Mouse (Mus musculus): ENCODE data around the gene Mdh1b. TPM values are rescaled to one million over a fixed set of nuclear protein-coding genes. Genes with fewer than 3 reads are reported as not detected.

Gene Mdh1b
- total RNA-seq (2021): not detected
- long read RNA-seq, experiment 1: 0 reads
- long read RNA-seq, experiment 2: 0 reads

DNA sequence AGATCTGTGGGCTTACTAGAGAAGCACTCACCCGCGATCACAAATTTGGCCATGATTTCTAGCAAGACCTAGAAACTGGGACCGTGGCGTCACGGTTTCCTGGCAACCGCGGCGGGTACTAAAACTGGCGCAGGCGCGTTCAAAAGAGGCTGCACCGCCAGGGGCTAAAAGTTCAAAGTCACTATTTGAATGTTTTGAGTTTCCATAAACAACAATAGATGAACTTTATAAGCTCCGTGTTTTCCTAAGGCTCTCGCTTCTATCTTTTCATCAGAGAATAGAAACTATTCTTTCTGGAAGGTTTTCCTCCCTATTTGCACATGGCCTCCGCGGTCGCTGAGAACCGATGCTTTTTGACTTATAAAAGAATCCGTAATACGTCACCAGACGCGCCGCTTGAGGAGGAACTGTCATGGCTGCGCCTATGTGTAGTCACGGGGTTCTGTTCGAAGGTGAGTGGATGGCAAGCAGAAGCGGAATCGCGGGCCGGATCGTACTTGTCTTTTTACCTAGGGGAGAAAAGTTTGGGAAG is at the start of gene Mdh1b, which contains the start of gene Fastkd2:
TSS of gene Mdh1b (minus strand) at position 79 of the 532 bp plus-strand sequence.
TSS of gene Fastkd2 (plus strand) at position 375 of the 532 bp plus-strand sequence.
- peak; percentile 78 for DNase-seq

DNA sequence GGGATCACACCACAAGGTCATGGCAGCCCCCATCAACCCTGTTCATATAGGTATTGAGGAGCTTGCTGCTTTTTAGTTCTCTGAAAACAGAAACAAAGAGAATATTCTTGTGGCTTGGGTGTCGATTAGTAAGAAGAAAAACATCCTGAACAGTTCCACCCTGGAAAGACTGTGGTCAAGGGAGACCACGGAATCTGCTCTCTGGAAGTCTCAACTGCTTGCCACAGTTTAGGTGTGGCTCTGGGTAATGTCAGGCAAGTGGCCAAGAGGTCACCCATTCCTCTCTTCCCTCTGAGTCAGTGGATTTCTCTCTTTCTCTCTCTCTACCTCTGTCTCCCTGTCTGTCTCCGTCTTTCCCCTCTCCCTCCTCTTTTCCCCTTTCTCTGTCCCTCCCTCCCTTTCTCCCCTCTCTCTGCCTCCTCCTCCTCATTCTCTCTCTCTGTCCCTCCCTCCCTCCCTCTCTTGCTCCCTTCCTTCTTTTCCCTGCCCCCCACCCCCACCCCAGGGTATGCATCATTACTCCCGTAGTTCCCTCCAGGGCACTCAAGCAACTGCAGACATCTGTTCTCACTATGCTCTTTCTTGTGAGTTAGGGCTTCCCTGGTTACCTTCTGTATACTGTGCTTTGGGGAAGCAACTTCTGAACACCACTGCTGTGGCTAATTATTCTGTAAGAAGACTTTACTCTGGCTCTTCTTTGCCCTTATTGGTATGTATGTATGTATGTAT is 46.9 kb upstream of the Mdh1b start:
- DNase-seq: no peak

DNA sequence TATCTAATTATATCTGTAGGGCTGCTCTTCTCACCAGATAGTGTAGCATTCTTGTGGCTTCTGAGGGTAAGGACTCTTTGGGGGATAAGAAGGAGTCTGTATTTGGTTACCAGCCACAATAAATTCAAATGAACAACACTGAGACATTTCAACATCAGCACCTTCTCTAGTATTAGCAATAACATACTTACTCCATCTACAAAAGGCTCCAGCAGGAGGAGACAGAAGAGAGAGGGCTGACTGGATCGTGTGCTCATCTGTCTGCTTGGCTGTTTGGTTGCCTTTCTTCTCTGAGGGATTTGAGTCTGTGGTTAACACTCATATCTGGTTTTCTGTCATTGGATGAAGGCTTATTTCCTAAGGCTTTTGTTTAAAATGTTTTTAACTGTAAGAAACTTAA is 46.3 kb upstream of the Mdh1b start:
- no peak for DNase-seq

DNA sequence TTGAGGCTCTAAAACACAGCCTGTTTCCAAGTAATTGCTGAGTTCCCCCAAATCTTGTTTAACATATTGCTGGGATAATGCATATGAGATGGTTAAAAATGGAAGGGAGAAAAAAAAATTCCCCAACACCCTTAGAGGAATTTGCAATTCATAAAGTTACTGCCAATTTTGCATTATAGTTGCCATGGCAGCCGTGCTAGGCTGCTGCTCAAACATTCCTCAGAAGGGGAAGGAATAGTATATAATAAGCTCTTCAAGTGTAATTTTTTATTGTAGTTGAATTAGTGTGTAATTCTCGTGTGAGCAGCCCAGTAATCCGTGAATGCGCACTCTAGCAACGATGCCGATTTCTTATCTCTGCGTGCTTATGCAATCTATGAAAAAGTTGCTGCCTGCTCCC is 40.2 kb upstream of the Mdh1b start:
- DNase-seq: no peak

DNA sequence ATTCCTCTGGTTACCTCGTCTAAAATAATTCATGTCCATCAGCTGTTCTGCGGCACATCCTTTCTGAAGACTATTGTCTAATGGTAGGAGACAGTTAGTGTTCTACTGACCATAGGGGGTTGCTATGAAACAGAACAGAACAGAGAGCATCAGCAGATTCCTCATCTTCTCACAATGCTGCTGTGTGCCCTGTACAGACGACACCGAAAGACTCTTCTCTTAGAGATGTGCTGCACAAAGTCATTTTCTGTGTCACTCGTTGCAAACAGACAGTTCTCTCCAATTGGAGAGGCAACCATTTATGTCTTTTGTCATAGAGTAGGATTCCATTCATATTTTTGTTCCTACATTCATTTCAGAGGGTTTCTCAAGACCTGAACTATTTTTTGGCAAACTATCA is 39.0 kb upstream of the Mdh1b start, which contains the start of gene 4933402D24Rik:
TSS of gene 4933402D24Rik (minus strand) at position 101 of the 400 bp plus-strand sequence.
- no peak for DNase-seq

DNA sequence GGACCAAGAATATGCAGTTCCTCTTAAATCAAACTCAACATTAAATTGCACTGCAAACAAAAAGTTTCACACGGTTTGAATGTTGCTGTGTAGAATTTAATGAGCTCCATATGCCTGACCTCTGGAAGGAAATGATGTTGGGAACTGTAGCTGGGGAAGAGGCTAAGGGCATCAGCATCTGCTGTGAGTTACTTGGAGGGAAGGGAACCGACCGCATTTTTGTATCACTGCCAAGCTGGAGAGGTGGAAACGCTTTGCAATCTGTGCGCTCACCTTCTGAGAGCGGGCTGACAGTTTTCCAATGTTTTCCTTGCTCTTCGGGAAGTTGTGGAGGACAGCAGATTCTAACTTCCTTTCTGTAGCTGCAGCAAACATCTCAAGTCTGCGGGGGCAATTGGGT is 38.0 kb upstream of the Mdh1b start:
- DNase-seq: no peak

DNA sequence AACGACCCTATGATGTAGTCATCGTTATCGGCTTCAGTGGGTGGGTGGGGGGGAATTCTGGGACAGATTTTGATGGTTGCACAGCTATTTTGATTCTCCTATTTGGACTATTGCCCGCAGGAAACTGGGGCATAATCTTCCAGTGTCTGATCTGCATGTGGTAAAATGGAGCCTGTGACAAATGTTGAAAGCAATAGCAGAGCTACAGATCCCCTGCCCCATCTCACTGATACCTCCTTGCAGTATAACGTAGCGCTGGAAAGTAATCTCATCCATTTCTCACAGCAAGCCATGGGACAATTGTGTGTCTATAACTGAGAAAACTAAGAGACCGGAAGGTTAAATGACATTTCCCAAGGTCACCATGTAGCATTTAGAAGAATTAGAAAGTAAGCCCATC is 34.3 kb upstream of the Mdh1b start:
- DNase-seq: no peak

DNA sequence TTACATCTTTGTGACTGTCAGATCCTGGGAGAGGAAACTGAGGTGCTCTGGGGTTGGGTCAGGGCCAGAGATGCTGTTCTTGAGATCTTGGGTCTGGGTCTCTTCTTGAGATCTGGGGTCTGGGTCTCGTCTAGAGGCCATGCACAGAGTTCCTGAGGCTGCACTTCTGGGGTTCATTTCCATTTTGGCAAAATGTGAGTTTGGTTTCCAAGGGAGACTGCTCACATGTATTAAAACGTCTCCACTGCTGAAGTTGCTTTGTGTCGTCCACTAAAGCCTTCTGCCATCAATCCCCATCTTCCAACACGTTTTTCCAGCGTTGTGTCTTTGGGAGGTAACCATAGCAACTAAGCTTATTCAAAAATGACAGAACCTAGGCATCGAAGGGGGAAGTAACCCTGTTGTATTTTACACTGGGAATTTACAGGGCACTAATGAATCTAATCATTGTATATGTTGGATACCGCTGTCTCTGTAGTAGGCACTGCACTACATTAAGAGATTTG is 33.8 kb upstream of the Mdh1b start:
- no peak for DNase-seq

DNA sequence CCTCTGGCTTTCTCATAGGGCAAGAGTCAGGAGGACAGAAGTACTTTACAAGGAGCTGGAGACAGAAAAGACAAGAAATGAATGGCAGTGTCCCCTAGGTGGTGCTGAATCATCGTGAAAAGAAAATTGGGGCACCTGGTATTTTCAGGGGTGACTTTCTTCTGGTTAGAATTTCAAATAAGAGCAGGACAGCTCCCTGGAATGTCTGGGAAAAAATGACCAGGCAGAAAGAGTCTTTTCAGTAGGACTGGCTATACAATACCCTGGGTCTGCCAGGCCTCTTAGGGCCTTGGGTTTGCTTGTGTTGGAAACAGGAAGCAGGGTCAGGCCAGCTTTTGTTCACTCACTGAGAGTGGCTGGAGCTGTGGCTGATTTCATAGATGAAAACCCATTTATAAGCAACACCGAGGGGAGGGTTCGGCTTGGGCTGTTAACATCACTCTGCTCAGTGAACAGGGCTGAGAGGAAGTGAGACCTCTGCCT is 33.1 kb upstream of the Mdh1b start:
- DNase-seq: peak; percentile 5

DNA sequence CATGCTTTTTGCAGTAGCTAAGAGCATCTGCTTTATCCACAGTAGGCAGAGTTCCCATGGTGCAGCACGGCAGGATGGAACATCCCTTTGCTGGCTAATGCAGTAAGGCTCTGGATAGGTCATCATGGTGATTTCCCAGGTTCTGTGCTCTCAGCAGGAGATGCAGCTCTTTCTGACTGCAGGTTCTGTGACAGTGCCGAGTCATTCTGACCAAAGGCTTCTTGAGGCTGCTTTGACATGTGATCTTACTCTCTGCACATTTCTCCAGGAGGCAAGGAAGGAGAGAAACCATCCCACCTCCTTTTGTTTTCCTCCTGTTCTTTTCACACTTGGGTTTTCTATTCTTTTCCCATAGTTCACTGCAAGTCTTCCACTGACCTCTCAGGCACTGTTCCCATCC is 25.9 kb upstream of the Mdh1b start:
- no peak for DNase-seq

DNA sequence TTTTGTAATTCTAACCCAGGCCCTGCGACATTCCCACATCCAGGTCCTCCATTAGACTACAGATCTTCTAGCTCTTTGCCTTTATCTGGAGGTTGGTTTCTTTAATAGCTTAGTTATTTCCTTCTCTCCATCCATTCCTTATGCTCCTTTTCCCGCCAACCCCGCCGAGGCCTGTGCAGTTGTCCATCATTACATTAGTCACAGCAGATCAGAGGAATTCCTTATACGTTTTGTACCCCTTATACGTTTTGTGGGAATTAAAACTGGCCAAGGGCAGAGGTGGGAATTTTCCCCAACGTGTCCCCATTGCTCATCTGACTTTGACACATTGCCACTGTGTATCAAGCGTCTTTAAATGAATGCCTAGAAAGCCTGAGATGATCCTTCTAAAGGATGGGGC is 322 bp downstream of the Mdh1b start:
- no peak for DNase-seq

DNA sequence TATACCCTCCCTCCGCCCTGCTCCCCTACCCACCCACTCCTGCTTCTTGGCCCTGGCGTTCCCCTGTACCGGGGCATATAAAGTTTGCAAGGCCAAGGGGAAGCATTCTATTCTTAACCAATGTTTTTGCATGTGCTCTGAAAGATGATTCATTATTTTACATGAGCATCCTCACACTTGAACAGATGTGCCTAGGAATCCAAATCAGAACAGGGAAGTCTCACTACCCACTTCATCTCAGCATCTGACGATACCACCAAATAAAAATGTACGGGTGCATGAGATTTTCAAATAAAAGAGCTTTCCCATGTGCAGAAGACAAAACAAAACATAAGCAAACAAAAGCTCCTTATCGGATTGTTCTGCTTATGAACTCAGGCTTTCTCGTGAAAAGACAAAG is 10.0 kb downstream of the Mdh1b start:
- DNase-seq: no peak

DNA sequence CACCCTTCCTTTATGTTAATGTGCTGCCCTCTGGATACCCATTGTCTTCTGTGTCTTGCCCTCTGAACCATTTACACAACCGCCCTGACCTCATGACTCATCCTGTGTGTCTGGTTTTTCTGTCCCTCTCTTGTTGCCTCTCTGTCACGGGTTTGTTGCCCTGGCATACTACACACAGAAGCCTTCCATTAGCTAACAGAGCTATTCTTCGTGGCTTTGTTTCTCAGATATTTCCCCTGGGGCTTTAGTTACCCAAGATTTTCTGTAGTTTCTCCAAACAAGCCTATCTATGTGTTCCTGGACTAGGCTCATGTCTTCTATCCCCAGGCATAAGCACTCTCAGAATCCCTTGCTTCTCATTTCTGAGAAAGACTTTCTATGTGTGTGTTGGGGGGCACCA is 21.2 kb downstream of the Mdh1b start:
- DNase-seq: no peak

DNA sequence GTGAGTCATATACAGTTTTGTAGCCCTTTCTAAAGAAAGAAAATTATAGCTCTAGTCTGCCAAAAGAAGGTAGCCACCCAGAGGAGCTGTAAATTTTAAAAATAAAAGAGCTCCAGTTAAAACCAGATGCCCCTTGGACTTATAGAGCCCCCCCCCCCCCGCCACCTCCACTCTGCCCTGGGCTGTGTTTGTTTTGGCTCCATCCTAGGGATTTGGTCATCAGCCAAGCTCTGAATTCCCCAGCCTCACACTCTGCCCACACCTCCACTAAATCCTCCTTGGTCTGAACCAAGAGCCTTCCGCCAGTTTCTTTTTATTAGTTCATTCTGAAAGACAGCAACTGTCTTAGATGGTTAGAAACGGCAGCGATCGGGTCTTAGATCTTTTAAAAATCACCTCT is 24.4 kb downstream of the Mdh1b start:
- DNase-seq: no peak

DNA sequence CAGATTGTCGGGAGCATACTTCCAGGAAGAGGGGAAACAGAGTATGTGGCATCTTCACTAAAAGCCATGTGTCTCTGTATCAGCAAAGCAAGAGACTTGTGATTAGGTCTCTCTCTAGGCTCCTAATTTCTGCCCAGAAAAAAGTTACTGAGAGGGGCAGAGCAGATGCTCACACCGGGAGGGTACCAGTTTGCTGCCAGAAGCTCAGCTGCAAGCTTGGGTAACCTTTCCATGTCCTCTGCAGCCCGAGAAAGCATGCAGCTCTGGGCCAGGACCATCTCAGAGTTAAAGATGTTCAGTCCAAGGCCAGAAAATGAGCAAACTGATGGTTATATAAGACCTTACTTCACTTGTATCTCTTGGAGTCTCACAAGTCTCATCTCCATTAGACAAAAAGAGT is 33.3 kb downstream of the Mdh1b start:
- no peak for DNase-seq

DNA sequence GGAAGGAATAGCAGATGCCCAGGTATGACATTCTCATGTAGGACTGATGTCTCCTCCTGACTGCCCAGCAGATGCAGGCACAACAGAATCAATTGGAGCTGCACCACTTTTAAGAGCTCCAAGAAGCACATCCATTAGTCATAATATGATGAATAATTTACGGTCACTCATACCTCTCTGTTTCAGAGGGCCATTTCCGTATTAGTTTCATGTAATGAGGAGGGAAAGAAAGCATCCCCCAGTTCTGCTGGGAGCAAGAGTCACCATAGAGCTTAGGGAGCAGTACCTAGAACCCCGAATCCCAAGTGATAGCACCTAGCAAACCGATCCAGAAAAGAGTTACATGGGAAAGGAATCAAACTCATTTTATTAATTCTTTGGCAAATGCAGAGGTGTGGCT is 43.3 kb downstream of the Mdh1b start, which contains the start of gene Dytn:
TSS of gene Dytn (minus strand) at position 101 of the 400 bp plus-strand sequence.
- no peak for DNase-seq

DNA sequence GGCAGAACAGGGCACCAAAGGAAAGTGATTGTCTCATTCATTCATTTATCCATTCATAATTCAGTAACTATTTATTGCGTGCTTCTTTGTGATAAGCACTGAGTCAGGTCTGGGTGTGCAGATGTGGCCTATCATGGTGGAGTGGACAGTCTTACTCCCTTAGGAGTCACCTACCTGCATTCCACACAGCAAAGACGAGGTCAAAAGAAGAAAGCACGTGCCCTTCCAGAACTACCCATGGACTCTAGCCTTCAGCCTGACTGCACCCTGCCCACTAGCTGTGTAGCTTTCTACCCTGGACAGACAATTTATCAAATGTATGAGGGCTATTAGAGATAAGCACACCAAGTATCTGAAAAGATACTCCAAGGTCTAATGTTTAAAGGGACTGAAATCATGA is 54.1 kb downstream of the Mdh1b start:
- no peak for DNase-seq

DNA sequence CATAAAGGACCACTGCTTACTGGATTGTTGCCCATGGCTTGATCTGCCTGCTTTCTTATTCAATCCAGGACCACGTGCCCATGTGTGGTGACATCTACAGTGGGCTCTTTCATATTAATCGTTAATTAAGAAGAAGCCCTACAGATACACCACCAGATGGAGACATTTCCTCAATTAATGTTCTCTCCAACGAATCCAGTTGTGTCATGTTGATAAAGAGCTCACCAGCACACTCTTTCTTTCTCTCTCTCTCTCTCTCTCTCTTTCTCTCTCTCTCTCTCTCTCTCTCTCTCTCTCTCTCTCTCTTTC is 61.3 kb downstream of the Mdh1b start:
- no peak for DNase-seq

DNA sequence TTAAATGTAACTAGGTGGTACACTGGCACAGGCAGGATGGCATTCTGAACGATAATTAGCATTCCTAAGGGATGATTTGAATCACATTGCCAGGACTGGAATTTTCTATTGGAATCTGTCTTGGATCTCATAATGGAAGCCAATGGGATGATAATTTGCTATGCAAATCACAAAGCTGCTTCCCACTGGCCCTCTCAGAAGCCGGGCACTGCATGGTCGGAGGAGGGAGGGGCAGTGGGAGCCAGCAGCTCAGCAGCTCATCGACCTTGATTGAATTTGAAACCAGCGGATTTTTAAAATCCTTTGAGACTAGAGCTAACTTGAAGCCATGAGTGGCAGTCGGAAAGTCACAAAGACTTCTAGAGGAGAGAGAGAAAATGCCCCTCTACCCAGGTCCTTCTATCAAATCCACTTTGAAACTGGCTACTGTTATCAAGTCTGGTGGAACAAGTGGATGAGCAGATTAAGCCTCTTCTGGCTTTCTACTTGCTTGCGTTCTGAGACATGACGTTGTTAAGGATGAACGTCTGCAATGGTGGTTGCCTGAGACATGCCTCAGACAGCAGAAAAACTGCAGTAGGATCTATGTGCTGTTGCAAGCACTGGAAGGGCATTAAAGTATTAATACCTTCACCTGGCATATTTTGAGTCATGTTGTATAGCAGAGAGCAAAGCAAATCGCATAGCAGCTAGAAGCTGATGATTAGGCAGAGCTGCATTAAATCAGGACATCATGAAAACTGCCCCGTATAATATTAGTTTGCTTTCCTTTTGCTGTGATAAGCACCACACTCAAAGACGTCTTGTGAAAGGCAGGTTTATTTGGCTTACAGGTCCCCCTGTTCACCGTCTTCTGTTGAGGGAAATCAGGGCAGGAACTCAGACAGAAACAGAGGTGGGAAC is 61.9 kb downstream of the Mdh1b start:
- DNase-seq: no peak

DNA sequence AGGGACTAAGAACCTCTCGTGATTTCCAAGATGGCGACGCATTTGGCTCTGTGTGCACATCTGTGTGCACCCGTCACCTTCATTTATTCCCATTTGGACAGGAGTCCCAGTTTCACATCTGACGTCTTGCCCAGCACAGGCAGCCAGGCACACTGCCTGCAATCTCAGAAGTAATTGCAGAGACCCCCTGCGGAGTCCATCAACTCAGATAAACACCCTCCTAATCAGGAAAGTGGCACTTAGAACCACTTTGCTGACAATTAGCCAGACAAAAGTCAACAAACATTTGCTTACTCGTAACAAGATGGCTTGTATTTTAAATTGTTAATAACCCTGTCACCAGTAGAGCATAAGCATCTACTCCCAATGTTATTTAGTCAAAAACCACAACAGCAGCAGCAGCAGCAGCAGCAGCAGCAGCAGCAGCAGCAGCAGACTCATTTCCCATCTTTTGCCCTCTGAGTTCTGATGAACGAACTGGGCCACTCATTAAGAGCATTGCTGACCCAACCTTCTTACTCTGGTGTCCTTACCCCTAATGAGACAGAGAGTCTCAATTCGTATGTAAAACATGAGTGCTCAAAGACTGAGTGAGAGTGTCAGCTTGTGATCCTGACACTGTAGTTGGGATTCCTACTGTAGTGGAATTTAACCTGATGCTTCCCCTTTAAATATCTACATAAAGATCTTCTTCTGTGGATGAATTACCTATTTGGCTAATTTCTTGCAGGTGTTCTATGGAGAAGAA is 62.7 kb downstream of the Mdh1b start:
- DNase-seq: no peak

DNA sequence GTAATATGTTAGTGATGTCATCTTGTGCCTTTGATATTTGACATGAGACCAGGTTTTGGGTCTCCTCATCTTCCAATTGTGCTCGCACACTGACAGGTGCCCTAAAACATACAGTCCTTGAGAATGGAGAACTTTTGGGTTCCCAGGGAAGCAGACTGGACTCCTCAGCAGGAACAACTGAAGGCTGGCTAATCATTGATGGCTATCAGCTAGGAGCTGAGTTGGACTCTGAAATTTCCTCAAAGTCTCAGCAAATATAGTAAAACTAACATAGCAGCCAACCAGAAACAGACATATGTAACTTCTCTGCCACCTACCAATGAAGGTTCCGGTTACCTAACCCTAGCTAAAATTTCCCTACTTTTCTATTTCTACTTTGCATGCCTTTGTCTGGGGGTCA is 64.0 kb downstream of the Mdh1b start:
- DNase-seq: no peak

DNA sequence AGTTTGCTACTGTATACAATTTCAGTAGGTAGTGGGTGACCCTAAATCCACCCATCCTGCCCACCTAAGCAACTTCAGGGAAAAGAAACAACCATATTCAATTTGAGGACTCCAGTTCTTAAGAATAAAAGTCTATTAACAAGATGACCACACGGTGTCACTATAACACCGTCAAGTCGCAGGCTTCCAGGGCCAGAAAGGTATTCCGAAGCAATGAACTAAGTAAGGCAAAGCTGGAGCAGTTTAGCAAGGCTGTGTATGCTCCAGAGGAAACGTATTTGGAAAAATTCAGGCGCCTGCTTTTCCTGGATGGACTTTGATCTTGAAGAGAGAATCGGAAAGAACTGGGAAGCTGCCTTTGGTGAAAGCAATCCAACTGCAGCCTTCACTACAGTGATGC is 70.5 kb downstream of the Mdh1b start:
- peak; percentile 15 for DNase-seq
